31 mouse cellular contexts compared by ENCODE assay signal in the genomic region with DNA sequence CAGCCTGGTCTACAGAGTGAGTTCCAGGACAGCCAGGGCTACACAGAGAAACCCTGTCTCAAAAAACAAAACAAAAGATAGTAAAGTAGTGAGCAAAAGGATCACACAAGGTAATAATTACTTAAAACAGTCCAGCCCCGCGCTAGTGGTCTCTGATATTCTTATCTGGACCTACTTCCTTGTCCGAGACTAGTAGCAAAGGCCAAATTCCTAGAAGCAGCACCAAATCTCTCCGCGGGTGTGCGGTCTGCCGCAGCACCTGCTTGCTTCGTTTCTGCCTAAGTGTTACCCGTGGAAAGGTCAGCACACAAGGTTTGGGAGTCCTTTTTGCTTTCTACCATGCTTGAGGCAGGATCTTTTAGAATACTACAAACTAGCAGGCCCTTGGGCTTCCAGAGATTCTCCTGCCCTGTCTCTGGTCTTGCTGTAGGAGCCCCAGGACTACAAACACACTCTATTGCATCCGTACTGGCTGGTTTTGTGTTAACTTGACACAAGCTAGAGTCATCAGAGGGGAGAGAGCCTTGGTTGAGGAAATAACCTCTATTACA. TPM values are rescaled to one million over a fixed set of nuclear protein-coding genes. Genes with fewer than 3 reads are reported as not detected.
DNase-seq lines count a peak whose midpoint lies in the region; ATAC-seq lines count a peak whose summit lies in the region.
"Had no signal": no experiment of that assay in that cellular context is flagged by ENCODE, and none has a peak within 500 bp of the region (broad histone marks: within the 10 kb centered on the region; RNA-seq: fewer than 3 reads in every experiment).

No protein-coding gene starts in this region.

- ATAC-seq in heart, embryonic 16.5 days (replicated peaks; ENCODE audit: extremely low read depth, insufficient read depth, low FRiP score), result no peak
- ATAC-seq: intestine, embryonic 15.5 days had no signal

- DNase-seq in heart, postnatal 4 days, result no peak
- peak; percentile 46 for DNase-seq in thymus, postnatal 4 days
- no peak for DNase-seq in thymus, postnatal 10 days (ENCODE audit: low spot score in 2 of 2)
- peak; percentile 64 for DNase-seq in induced T-regulatory cell, adult 2 months (ENCODE audit: low read depth)
- no peak for DNase-seq in midbrain, embryonic 10.5 days (ENCODE audit: low spot score)
- DNase-seq in spleen, adult 12 weeks (ENCODE audit: low spot score), result no peak
- DNase-seq: adrenal gland, postnatal 10 days; adrenal gland, postnatal 36 days; B cell, adult 2 months; cerebellum, adult 2 months; cerebellum, adult 9-11 months; cerebellum, postnatal 25 days; forebrain, postnatal 0 days; gastrocnemius, adult 2 months; gastrocnemius, postnatal 25 days; heart, adult 18-20 months; heart, postnatal 14 days had no signal

- peaks cover 23% of the 10 kb centered on the region for H3K9me3 ChIP-seq in heart, embryonic 16.5 days (replicated peaks; ENCODE audit: control insufficient read depth, low read length)
- H3K9me3 ChIP-seq in midbrain, embryonic 10.5 days (replicated peaks), result peaks cover 38% of the 10 kb centered on the region

- H3K4me3 ChIP-seq in heart, embryonic 16.5 days (ENCODE audit: low read length), result no peak overlapping the region
- no peak overlapping the region for H3K4me3 ChIP-seq in midbrain, embryonic 10.5 days
- H3K4me3 ChIP-seq: embryonic facial prominence, embryonic 12.5 days; embryonic facial prominence, embryonic 15.5 days; gastrocnemius, adult 2 months; heart, embryonic 12.5 days; heart, embryonic 15.5 days; hindbrain, embryonic 12.5 days; hindbrain, embryonic 15.5 days; intestine, embryonic 15.5 days had no signal

- H3K9ac ChIP-seq in heart, embryonic 16.5 days (ENCODE audit: low read length), result no peak overlapping the region
- H3K9ac ChIP-seq: embryonic facial prominence, embryonic 12.5 days; embryonic facial prominence, embryonic 15.5 days; forebrain, postnatal 0 days; heart, embryonic 12.5 days; heart, embryonic 15.5 days; hindbrain, embryonic 12.5 days; hindbrain, embryonic 15.5 days; intestine, embryonic 15.5 days had no signal

- no peaks in the 10 kb centered on the region for H3K27me3 ChIP-seq in heart, embryonic 16.5 days (ENCODE audit: control insufficient read depth, insufficient read depth, low read length)
- H3K27me3 ChIP-seq in midbrain, embryonic 10.5 days (ENCODE audit: low read depth, poor library complexity, severe bottlenecking), result no peaks in the 10 kb centered on the region
- H3K27me3 ChIP-seq: embryonic facial prominence, embryonic 12.5 days; embryonic facial prominence, embryonic 15.5 days; heart, embryonic 12.5 days; heart, embryonic 15.5 days; hindbrain, embryonic 12.5 days; hindbrain, embryonic 15.5 days; intestine, embryonic 15.5 days had no signal

- 75% methylated on average over 10 of the region's 10 CpGs for WGBS in heart, embryonic 16.5 days
- WGBS in midbrain, embryonic 10.5 days, result 95% methylated on average over 10 of the region's 10 CpGs

- no peak overlapping the region for H3K4me2 ChIP-seq in heart, embryonic 16.5 days (ENCODE audit: low read depth, low read length)
- H3K4me2 ChIP-seq: embryonic facial prominence, embryonic 12.5 days; embryonic facial prominence, embryonic 15.5 days; heart, embryonic 12.5 days; heart, embryonic 15.5 days; hindbrain, embryonic 12.5 days; hindbrain, embryonic 15.5 days; intestine, embryonic 15.5 days had no signal

- peaks cover 3% of the 10 kb centered on the region for H3K4me1 ChIP-seq in heart, embryonic 16.5 days (ENCODE audit: control insufficient read depth, insufficient read depth, low read length)
- H3K4me1 ChIP-seq in midbrain, embryonic 10.5 days, result no peaks in the 10 kb centered on the region

- peak overlapping the region; percentile 10; the same call in 1 of the 2 replicates for H3K27ac ChIP-seq in heart, embryonic 16.5 days (ENCODE audit: low read length)
- no peak overlapping the region for H3K27ac ChIP-seq in midbrain, embryonic 10.5 days (replicated peaks)
- H3K27ac ChIP-seq: embryonic facial prominence, embryonic 12.5 days; embryonic facial prominence, embryonic 15.5 days; gastrocnemius, adult 2 months; heart, embryonic 15.5 days; hindbrain, embryonic 12.5 days; hindbrain, embryonic 15.5 days; intestine, embryonic 15.5 days had no signal

- peaks cover 4% of the 10 kb centered on the region; the same call in 1 of the 2 replicates for H3K36me3 ChIP-seq in heart, embryonic 16.5 days (ENCODE audit: control insufficient read depth, insufficient read depth)
- no peaks in the 10 kb centered on the region for H3K36me3 ChIP-seq in midbrain, embryonic 10.5 days
- H3K36me3 ChIP-seq: embryonic facial prominence, embryonic 12.5 days; embryonic facial prominence, embryonic 15.5 days; heart, embryonic 12.5 days; heart, embryonic 15.5 days; hindbrain, embryonic 12.5 days; hindbrain, embryonic 15.5 days; intestine, embryonic 15.5 days had no signal

RNA-seq across cellular contexts. Expression of gene Chrna9, which starts 32.8 kb away (rescaled TPM):
- 3.3 and 7.6 TPM in 2 replicates for polyA plus RNA-seq in heart, embryonic 16.5 days (2015; fragmentation: Nextera tagmentation; extraction: Ambion mirVana)
- total RNA-seq in heart, postnatal 4 days (2021), result under 1 TPM in 1 of 2 experiments, not detected in 1; 0.54 TPM
- polyA plus RNA-seq in midbrain, embryonic 10.5 days (2016; fragmentation: Nextera tagmentation; extraction: Ambion mirVana), result 0.10 TPM in 1 of 2 replicates, not detected in the other
- total RNA-seq: adrenal gland, postnatal 36 days; common myeloid progenitor, adult 5-6 weeks; heart, adult 18-20 months; hematopoietic stem cell, adult 5-6 weeks had no signal
- polyA plus RNA-seq: cerebellum, adult 2 months; embryonic facial prominence, embryonic 15.5 days; forebrain, embryonic 11.5 days; forebrain, embryonic 14.5 days; forebrain, postnatal 0 days; frontal cortex, adult 2 months; gonadal fat pad, adult 2 months; hindbrain, embryonic 15.5 days; intestine, embryonic 15.5 days had no signal

RNA-seq across cellular contexts. Expression of gene Rhoh, which starts 40.9 kb away (rescaled TPM):
- 5.9 and 16.8 TPM in 2 replicates for polyA plus RNA-seq in heart, embryonic 16.5 days (2015; fragmentation: Nextera tagmentation; extraction: Ambion mirVana)
- under 1 TPM; 0.26 to 0.34 TPM for total RNA-seq in heart, postnatal 4 days (2021)
- polyA plus RNA-seq in midbrain, embryonic 10.5 days (2016; fragmentation: Nextera tagmentation; extraction: Ambion mirVana), result 0.22 and 0.27 TPM in 2 replicates

Comparison
In these comparisons a context has a peak if more than half of its experiments do, and no peak if none do; other contexts are left out.
1. DNase-seq: peak in thymus, postnatal 4 days (single experiment) and induced T-regulatory cell, adult 2 months (single experiment); none in heart, postnatal 4 days (single experiment), thymus, postnatal 10 days (0 of 2), midbrain, embryonic 10.5 days (single experiment) and spleen, adult 12 weeks (single experiment).